Mouse (Mus musculus): ENCODE data around the gene Amh. TPM values are rescaled to one million over a fixed set of nuclear protein-coding genes. Genes with fewer than 3 reads are reported as not detected.

Amh gene
- total and polyA plus RNA-seq, 2 experiments from 2014 or later = 0.18 to 4.0 TPM

DNA sequence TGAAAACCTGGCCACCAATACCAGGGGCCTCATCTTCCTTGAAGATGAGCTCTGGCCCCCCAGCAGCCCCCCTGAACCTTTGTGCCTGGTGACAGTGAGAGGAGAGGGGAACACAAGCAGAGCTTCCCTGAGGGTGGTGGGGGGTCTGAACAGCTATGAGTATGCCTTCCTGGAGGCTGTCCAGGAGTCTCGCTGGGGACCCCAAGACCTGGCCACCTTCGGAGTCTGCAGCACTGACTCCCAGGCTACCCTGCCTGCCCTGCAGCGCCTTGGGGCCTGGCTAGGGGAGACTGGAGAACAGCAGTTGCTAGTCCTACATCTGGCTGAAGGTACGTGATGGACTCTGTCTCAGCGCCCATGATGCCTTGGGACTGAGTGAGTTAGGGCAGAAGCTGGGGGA, 279 bp downstream of the Amh start:
- no peaks in the 10 kb centered on the region for H3K9me3 ChIP-seq (replicated peaks; ENCODE audit: control insufficient read depth, low read length)
- no peak overlapping the region for H3K4me2 ChIP-seq (ENCODE audit: low read depth, low read length)
- H3K4me1 ChIP-seq (ENCODE audit: control insufficient read depth, insufficient read depth) = peaks cover 32% of the 10 kb centered on the region; the same call in 1 of the 2 replicates
- H3K4me3 ChIP-seq (ENCODE audit: low read depth, low read length) = no peak overlapping the region
- H3K27me3 ChIP-seq (ENCODE audit: control insufficient read depth, insufficient read depth, low read length) = no peaks in the 10 kb centered on the region
- peaks cover 39% of the 10 kb centered on the region for H3K36me3 ChIP-seq (replicated peaks; ENCODE audit: control insufficient read depth, insufficient read depth, low read length)
- no peak overlapping the region for H3K9ac ChIP-seq (replicated peaks; ENCODE audit: low read depth, low read length)
- H3K27ac ChIP-seq (ENCODE audit: low read depth) = no peak overlapping the region
- 74% methylated on average over 5 of the region's 5 CpGs for WGBS
- TF ChIP-seq CTCF (IDR thresholded peaks at IDR 0.05; ENCODE audit: low read depth) (no peak), EP300 (IDR thresholded peaks at IDR 0.05; ENCODE audit: low read depth) (no peak)
- no peak for DNase-seq (ENCODE audit: low spot score)
- ATAC-seq (ENCODE audit: insufficient read depth, low read depth) = no peak

DNA sequence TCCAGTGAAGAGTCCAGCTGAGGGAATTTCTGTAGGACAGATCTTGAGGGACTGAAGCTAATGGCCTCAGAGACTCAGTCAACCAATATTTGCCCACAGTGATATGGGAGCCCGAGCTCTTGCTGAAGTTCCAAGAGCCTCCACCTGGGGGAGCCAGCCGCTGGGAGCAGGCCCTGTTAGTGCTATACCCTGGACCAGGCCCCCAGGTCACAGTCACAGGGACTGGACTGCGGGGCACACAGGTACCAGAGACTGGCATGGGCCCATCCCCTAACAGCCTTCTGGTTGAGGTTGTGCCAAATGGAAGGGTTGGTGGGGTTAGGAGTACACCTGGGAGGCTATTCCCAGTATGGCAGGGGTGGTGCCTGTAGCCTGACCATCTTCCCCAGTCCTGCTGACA, 882 bp downstream of the Amh start:
- Histone ChIP-seq H3K9ac (replicated peaks; ENCODE audit: low read depth, low read length) (no peak overlapping the region), H3K4me1 (ENCODE audit: control insufficient read depth, insufficient read depth) (peaks cover 35% of the 10 kb centered on the region; the same call in 1 of the 2 replicates), H3K27me3 (ENCODE audit: control insufficient read depth, insufficient read depth, low read length) (no peaks in the 10 kb centered on the region), H3K27ac (ENCODE audit: low read depth) (no peak overlapping the region), H3K36me3 (replicated peaks; ENCODE audit: control insufficient read depth, insufficient read depth, low read length) (peaks cover 39% of the 10 kb centered on the region), H3K4me2 (ENCODE audit: low read depth, low read length) (no peak overlapping the region), H3K9me3 (replicated peaks; ENCODE audit: control insufficient read depth, low read length) (no peaks in the 10 kb centered on the region), H3K4me3 (ENCODE audit: low read depth, low read length) (no peak overlapping the region)
- peak; percentile 57 for DNase-seq (ENCODE audit: low spot score)
- peak; percentile 35 for ATAC-seq (ENCODE audit: insufficient read depth, low read depth)
- 11% methylated on average over 3 of the region's 3 CpGs for WGBS
- TF ChIP-seq CTCF (IDR thresholded peaks at IDR 0.05; ENCODE audit: low read depth) (peak; percentile 72), EP300 (IDR thresholded peaks at IDR 0.05; ENCODE audit: low read depth) (no peak)

DNA sequence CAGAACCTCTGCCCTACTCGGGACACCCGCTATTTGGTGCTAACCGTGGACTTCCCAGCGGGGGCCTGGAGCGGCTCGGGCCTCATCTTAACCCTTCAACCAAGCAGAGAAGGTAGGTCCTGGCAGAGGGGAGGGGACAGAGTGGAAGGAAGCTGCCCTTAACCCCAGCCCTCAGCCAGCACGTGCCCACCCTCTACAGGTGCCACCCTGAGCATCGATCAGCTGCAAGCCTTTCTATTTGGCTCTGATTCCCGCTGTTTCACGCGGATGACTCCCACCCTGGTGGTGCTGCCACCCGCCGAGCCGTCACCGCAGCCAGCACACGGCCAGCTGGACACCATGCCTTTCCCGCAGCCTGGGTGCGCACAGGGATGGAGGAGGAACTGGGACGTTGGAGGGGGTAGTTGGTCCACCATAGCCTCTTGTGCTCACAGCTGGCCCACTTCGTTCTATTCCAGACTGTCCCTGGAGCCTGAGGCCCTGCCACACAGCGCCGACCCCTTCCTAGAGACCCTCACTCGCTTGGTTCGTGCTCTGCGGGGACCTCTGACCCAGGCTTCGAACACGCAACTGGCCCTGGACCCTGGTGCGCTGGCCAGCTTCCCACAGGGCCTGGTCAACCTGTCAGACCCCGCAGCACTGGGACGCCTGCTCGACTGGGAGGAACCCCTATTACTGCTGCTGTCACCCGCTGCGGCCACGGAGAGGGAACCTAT, 1.5 kb downstream of the Amh start:
- peaks cover 34% of the 10 kb centered on the region for H3K36me3 ChIP-seq (replicated peaks; ENCODE audit: control insufficient read depth, insufficient read depth, low read length)
- H3K4me1 ChIP-seq (ENCODE audit: control insufficient read depth, insufficient read depth) = peaks cover 35% of the 10 kb centered on the region; the same call in 1 of the 2 replicates
- peak overlapping the region; percentile 70 for H3K27ac ChIP-seq (ENCODE audit: low read depth)
- H3K27me3 ChIP-seq (ENCODE audit: control insufficient read depth, insufficient read depth, low read length) = no peaks in the 10 kb centered on the region
- no peak for DNase-seq (ENCODE audit: low spot score)
- H3K4me2 ChIP-seq (ENCODE audit: low read depth, low read length) = peak overlapping the region; percentile 95
- H3K9me3 ChIP-seq (replicated peaks; ENCODE audit: control insufficient read depth, low read length) = no peaks in the 10 kb centered on the region
- peak overlapping the region; percentile 49 for H3K4me3 ChIP-seq (ENCODE audit: low read depth, low read length)
- WGBS = 50% methylated on average over 32 of the region's 34 CpGs
- no peak for TF ChIP-seq EP300 (IDR thresholded peaks at IDR 0.05; ENCODE audit: low read depth)
- TF ChIP-seq CTCF (IDR thresholded peaks at IDR 0.05; ENCODE audit: low read depth) = no peak
- no peak for ATAC-seq (ENCODE audit: insufficient read depth, low read depth)
- peak overlapping the region; percentile 55; the same call in 1 of the 2 replicates for H3K9ac ChIP-seq (replicated peaks; ENCODE audit: low read depth, low read length)

DNA sequence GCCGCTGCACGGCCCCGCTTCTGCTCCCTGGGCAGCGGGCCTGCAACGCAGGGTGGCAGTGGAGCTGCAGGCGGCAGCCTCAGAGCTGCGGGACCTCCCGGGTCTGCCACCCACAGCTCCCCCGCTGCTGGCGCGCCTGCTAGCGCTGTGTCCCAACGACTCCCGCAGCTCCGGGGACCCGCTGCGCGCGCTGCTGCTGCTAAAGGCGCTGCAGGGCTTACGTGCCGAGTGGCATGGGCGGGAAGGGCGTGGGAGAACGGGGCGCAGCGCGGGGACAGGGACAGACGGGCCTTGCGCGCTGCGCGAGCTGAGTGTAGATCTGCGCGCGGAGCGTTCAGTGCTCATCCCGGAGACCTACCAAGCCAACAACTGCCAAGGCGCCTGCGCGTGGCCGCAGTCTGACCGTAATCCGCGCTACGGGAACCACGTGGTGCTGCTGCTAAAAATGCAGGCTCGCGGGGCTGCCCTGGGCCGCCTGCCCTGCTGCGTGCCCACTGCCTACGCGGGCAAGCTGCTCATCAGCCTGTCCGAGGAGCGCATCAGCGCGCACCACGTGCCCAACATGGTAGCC, 2.1 kb downstream of the Amh start:
- Histone ChIP-seq H3K4me3 (ENCODE audit: low read depth, low read length) (peak overlapping the region; percentile 49), H3K9ac (replicated peaks; ENCODE audit: low read depth, low read length) (peak overlapping the region; percentile 55), H3K27me3 (ENCODE audit: control insufficient read depth, insufficient read depth, low read length) (no peaks in the 10 kb centered on the region), H3K4me1 (ENCODE audit: control insufficient read depth, insufficient read depth) (peaks cover 35% of the 10 kb centered on the region; the same call in 1 of the 2 replicates), H3K27ac (ENCODE audit: low read depth) (peak overlapping the region; percentile 70), H3K36me3 (replicated peaks; ENCODE audit: control insufficient read depth, insufficient read depth, low read length) (peaks cover 27% of the 10 kb centered on the region), H3K9me3 (replicated peaks; ENCODE audit: control insufficient read depth, low read length) (no peaks in the 10 kb centered on the region), H3K4me2 (ENCODE audit: low read depth, low read length) (peak overlapping the region; percentile 95)
- ATAC-seq (ENCODE audit: insufficient read depth, low read depth) (peak; percentile 81), DNase-seq (ENCODE audit: low spot score) (peak; percentile 80)
- under 1% methylated on average over 57 of the region's 58 CpGs for WGBS
- TF ChIP-seq EP300 (IDR thresholded peaks at IDR 0.05; ENCODE audit: low read depth) (no peak), CTCF (IDR thresholded peaks at IDR 0.05; ENCODE audit: low read depth) (no peak)

DNA sequence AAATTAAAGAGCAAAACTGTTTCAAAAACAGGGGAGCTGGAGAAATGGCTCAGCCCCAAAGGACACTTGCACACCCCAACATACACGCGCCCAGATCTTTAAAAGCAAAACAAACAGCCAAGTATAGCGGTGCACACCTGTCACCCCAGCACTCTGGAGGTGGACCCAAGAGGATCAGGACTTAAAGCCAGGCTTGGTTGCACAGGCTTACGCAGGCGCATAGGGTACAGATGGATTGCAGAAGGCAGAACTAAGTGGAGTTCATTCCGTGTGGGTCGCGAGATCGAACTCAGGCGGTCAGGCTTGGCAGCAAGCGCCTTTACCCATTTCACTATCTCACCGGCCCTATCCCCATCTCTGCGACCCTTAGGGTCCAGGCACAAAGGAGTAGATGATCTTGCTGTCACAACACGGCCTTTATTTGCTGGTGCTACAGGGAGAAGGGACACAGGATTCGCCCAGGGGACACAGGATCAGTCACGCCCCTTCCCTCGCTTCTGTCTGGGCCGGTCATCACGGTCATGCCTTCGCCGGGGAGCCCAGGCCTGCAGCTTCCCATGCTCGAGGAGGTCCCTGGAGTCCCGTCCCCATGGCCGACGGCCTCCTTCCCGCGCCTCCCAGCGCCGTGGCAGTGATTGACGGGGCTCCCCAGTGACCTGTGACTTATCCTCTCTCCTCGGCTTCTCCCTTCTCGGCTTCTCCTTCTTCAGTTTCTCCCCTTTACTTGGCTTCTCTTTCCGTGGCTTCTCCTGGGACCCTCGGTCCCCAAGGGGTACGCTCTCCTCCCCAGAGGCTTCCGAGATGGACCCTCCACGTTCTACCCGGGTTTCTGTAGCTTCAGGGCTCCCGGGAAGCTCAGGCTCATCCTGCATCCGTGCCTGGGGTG, 3.3 kb downstream of the Amh start:
- H3K9ac ChIP-seq (replicated peaks; ENCODE audit: low read depth, low read length) = peak overlapping the region; percentile 31; the same call in 1 of the 2 replicates
- ATAC-seq (ENCODE audit: insufficient read depth, low read depth) = no peak
- H3K36me3 ChIP-seq (replicated peaks; ENCODE audit: control insufficient read depth, insufficient read depth, low read length) = peaks cover 15% of the 10 kb centered on the region
- H3K9me3 ChIP-seq (replicated peaks; ENCODE audit: control insufficient read depth, low read length) = no peaks in the 10 kb centered on the region
- DNase-seq (ENCODE audit: low spot score) = no peak
- H3K4me1 ChIP-seq (ENCODE audit: control insufficient read depth, insufficient read depth) = peaks cover 35% of the 10 kb centered on the region; the same call in 1 of the 2 replicates
- H3K4me3 ChIP-seq (ENCODE audit: low read depth, low read length) = 0 out of 2 replicates have a peak overlapping the region, but pooled peaks have one; percentile 0
- no peaks in the 10 kb centered on the region for H3K27me3 ChIP-seq (ENCODE audit: control insufficient read depth, insufficient read depth, low read length)
- 0 out of 2 replicates have a peak overlapping the region, but pooled peaks have one; percentile 70 for H3K27ac ChIP-seq (ENCODE audit: low read depth)
- peak overlapping the region; percentile 95 for H3K4me2 ChIP-seq (ENCODE audit: low read depth, low read length)
- 28% methylated on average over 40 of the region's 40 CpGs for WGBS
- TF ChIP-seq EP300 (IDR thresholded peaks at IDR 0.05; ENCODE audit: low read depth) (no peak), CTCF (IDR thresholded peaks at IDR 0.05; ENCODE audit: low read depth) (no peak)

Data from heart, postnatal 0 days (tissue).